8 mouse cellular contexts compared by ENCODE assay signal in genomic region chr1:13050140-13050775, GRCm38 (mm10).
DNase-seq lines count a peak whose midpoint lies in the region; ATAC-seq lines count a peak whose summit lies in the region.

No protein-coding gene starts in this region.

- H3K9me3 ChIP-seq in liver, embryonic 11.5 days (ENCODE audit: control insufficient read depth, low read length) = no peaks in the 10 kb centered on the region
- no peaks in the 10 kb centered on the region for H3K9me3 ChIP-seq in neural tube, embryonic 15.5 days (replicated peaks)

- WGBS in liver, embryonic 11.5 days = 18% methylated on average over 17 of the region's 17 CpGs
- WGBS in neural tube, embryonic 15.5 days = 18% methylated on average over 17 of the region's 17 CpGs

- H3K27me3 ChIP-seq in liver, embryonic 11.5 days (replicated peaks; ENCODE audit: control insufficient read depth, insufficient read depth, low read length) = peaks cover 2% of the 10 kb centered on the region; the same call in 1 of the 2 replicates
- H3K27me3 ChIP-seq in neural tube, embryonic 15.5 days (replicated peaks) = peaks cover 6% of the 10 kb centered on the region; the same call in 1 of the 2 replicates

- ATAC-seq in liver, embryonic 11.5 days (replicated peaks; ENCODE audit: low FRiP score) = no peak
- no peak; the same call in 1 of the 2 replicates for ATAC-seq in neural tube, embryonic 15.5 days (ENCODE audit: low FRiP score)

- H3K36me3 ChIP-seq in liver, embryonic 11.5 days (ENCODE audit: control insufficient read depth, insufficient read depth, low read length) = no peaks in the 10 kb centered on the region
- no peaks in the 10 kb centered on the region for H3K36me3 ChIP-seq in neural tube, embryonic 15.5 days

- no peaks in the 10 kb centered on the region for H3K4me1 ChIP-seq in liver, embryonic 11.5 days (replicated peaks; ENCODE audit: control insufficient read depth, insufficient read depth, low read length)
- H3K4me1 ChIP-seq in neural tube, embryonic 15.5 days = peaks cover 3% of the 10 kb centered on the region; the same call in 1 of the 2 replicates

- no peak overlapping the region for H3K9ac ChIP-seq in liver, embryonic 11.5 days (ENCODE audit: low read depth, low read length)
- H3K9ac ChIP-seq in neural tube, embryonic 15.5 days (replicated peaks) = no peak overlapping the region

- DNase-seq in urinary bladder, postnatal 25 days (ENCODE audit: low spot score) = peak; percentile 41
- no peak for DNase-seq in urinary bladder, postnatal 10 days (ENCODE audit: low spot score)
- DNase-seq in cerebellum, adult 9-11 months = peak; percentile 11
- peak; percentile 15 for DNase-seq in gastrocnemius, postnatal 14 days
- peak; percentile 44 for DNase-seq in kidney, adult 9 months
- DNase-seq in liver, embryonic 11.5 days (ENCODE audit: low spot score) = no peak
- DNase-seq in thymus, postnatal 14 days = peak; percentile 54

- H3K4me3 ChIP-seq in liver, embryonic 11.5 days (ENCODE audit: low read depth, low read length) = no peak overlapping the region
- no peak overlapping the region for H3K4me3 ChIP-seq in neural tube, embryonic 15.5 days (replicated peaks)

- H3K4me2 ChIP-seq in liver, embryonic 11.5 days = 0 out of 2 replicates have a peak overlapping the region, but pooled peaks have one; percentile 8
- H3K4me2 ChIP-seq in neural tube, embryonic 15.5 days = peak overlapping the region; percentile 48

- no peak overlapping the region for H3K27ac ChIP-seq in liver, embryonic 11.5 days (ENCODE audit: low read depth, low read length)
- no peak overlapping the region for H3K27ac ChIP-seq in neural tube, embryonic 15.5 days (replicated peaks)

- intact Hi-C loops in gastrocnemius, postnatal 14 days (cut with DNase I; ENCODE audit: low total_unique reads) = loop anchor here (5.0 to 10.0 kb wide), 2 partner anchors 82 to 485 kb away; no protein-coding TSS in a partner anchor

Comparison
In these comparisons a context has a peak if more than half of its experiments do, and no peak if none do; other contexts are left out.
1. DNase-seq: peak in urinary bladder, postnatal 25 days (single experiment), cerebellum, adult 9-11 months (single experiment), gastrocnemius, postnatal 14 days (single experiment), kidney, adult 9 months (single experiment) and thymus, postnatal 14 days (single experiment); none in urinary bladder, postnatal 10 days (single experiment) and liver, embryonic 11.5 days (single experiment).